Mouse (Mus musculus) olfactory bulb, adult 2 months (tissue): ENCODE results near the gene Poc1a.

Experiments
- CTCF ChIP-seq: fragments of 200-500 bp; IDR thresholded peaks from 2 replicates; pipeline ENCODE4 v1.5.1; 2012; ENCODE audit warnings: low read depth, mild to moderate bottlenecking, low read length, moderate library complexity; ENCODE audit not compliant: insufficient read depth
- POLR2A ChIP-seq: fragments of 200-500 bp; IDR thresholded peaks from 2 replicates; pipeline ENCODE4 v1.6.1; 2012; ENCODE audit warnings: mild to moderate bottlenecking, low read depth, low read length, moderate library complexity; ENCODE audit not compliant: insufficient read depth

DNA sequence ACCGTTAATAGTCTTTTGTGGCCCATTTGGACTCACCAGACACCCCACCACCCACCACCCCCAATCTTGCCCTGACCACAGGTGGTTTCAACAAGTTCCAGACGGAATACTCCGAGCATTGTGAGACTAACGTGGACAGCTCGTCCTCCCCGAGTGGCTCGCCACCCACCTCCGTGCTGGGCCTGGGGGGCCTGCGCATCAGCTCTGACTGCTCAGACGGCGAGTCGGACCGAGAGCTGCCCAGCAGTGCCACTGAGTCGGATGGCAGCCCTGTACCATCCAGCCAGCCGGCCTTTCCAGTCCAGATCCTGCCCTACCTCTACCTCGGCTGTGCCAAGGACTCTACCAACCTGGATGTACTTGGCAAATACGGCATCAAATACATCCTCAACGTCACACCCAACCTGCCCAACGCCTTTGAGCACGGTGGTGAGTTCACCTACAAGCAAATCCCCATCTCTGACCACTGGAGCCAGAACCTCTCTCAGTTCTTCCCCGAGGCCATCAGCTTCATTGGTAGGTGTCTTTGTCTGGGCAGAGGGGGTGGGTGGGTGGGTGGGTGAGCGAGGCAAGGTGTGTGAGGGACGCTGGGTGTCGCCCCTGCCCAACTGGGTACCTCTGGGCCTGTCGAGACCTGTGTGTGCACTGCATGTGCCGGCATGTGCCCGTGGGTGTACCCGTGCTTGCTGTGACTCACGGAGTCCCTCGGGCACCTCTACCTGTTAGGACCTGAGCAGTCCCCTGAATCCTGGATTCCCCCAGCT lies 89.9 kb downstream of the Poc1a start:
- TF ChIP-seq CTCF, result 0 out of 2 replicates have a peak, but pooled peaks have one; percentile 12
- no peak for TF ChIP-seq POLR2A
